Mouse (Mus musculus) layer of hippocampus, adult 2 months (tissue): ENCODE measurements around the gene Ntn3. TPM values are rescaled to one million over a fixed set of nuclear protein-coding genes. Genes with fewer than 3 reads are reported as not detected.

ENCODE experiments used
- DNase-seq, 2 experiments: peaks; one replicate each; pipeline ENCODE4 v3.0.0; 2022; ENCODE audit warnings: low spot score in 2 of 2
- H3K27ac ChIP-seq: fragments of 200-600 bp; 2 replicates; pipeline ENCODE4 v1.8.1; 2022
- H3K4me3 ChIP-seq: fragments of 200-600 bp; 2 replicates; pipeline ENCODE4 v1.8.1; 2022; ENCODE audit warnings: mild to moderate bottlenecking
- CTCF ChIP-seq: fragments of 200-600 bp; conservative IDR thresholded peaks from 2 replicates; pipeline ENCODE4 v1.8.1; 2022; ENCODE audit warnings: antibody characterized with exemption, mild to moderate bottlenecking, moderate library complexity
- total RNA-seq, 2 experiments: library from RNA; stranded (reverse); gene quantifications; 2 replicates each; pipeline ENCODE4 v1.2.3; 2021

Ntn3 gene
- total RNA-seq, 2 experiments from 2014 or later: 9.1 to 9.9 TPM

DNA sequence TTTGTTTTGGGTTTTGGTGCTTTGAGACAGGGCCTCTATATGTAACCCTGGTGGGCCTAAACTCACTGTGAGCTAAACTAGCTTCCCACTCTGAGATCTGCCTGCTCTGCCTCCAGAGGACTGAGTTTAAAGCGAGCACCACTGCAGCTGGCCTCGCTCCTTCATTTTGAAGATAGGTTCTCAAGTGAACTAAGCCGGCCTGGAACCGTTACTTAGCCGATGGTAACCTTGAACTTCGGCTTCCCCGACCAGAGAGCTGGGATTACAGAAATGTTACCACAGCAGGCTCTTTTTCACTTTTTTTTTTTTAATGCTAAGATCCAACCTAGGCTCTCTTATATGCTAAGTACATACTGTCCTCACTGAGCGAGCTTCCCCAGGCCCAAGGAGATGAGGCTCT, 16.1 kb downstream of the Ntn3 start:
- no peak for DNase-seq
- no peak for TF ChIP-seq CTCF
- H3K4me3 ChIP-seq: no peak overlapping the region
- H3K27ac ChIP-seq: no peak overlapping the region

DNA sequence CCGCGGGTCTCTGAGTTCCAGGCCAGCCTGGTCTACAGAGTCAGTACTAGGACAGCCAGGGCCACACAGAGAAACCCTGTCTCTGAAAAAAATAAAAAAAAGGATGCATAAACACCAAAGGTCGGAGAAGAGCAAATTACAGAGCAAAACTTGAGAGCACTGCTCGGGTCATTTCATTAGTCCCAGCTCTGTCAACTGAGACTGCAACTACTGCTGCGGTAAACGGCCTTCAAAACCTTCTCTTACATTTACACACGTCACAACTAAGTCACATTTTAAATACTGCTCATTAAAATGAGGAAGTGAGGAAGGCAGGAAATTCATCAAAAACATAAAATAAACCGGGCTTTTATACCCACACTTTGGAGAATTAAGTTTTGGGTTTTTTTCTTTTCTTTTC, 16.5 kb downstream of the Ntn3 start:
- Histone ChIP-seq H3K27ac (no peak overlapping the region), H3K4me3 (no peak overlapping the region)
- TF ChIP-seq CTCF: no peak

DNA sequence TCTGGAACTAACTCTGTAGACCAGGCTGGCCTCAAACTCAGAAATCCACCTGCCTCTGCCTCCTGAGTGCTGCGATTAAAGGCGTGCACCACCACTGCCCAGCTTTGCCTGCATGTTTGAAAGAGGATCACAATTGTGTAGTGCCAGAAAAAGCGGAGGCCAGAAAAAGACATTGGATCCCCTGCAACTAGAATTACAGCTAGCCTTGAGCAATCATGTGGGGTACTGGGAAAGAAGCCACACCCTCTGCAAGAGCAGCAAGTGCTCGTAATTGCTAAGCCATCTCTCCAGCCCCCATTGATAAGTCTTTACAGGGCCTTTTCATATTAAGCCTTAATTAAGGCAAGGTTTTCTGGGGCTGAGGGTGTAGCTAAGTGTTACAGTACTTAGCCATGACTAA, 17.9 kb downstream of the Ntn3 start:
- DNase-seq: no peak
- no peak overlapping the region for H3K27ac ChIP-seq
- no peak for TF ChIP-seq CTCF
- H3K4me3 ChIP-seq: no peak overlapping the region

More for the DNA sequence above, 16.5 kb downstream of the Ntn3 start:
- DNase-seq: no peak

DNA sequence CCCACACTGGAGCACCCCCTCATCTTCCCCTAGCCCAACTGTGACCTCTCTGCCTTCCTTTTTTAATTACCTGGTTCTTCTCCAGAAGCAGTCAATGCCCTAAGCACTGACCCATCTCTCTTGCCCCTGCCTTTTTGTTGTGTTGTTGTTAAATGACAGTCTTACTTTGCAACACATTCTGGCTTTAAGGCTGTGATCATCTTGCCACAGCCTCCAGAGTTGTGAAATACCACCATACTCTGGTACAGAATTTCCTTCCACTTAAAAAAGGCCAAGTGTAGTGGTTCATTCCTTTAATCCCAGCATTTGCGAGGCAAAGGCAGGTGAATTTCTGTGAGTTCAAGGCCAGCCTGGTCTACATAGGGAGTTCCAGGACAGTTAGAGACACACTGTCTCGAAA, 18.4 kb downstream of the Ntn3 start:
- H3K27ac ChIP-seq: no peak overlapping the region
- TF ChIP-seq CTCF: no peak
- DNase-seq: no peak
- no peak overlapping the region for H3K4me3 ChIP-seq

DNA sequence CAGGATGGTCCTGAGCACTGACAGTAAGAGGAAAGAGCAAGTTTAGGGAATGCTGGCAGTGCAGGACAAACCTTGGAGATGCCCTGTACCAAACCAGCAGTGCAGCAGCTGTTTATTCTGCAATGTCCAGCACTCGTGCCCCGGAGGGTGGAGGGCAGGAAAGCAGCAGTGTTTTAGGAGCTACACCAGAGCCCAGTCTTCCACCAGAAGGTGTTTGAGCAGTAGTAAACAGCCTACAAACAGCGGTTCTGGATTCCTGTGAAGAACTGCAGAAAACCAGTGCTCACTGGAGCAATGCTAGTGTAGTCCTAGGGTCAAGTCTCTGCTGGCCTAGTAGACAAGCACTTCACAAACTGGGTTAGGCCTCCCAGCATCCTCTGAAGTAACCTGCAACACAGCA, 35.1 kb downstream of the Ntn3 start:
- no peak for TF ChIP-seq CTCF
- Histone ChIP-seq H3K27ac (no peak overlapping the region), H3K4me3 (no peak overlapping the region)
- no peak for DNase-seq

DNA sequence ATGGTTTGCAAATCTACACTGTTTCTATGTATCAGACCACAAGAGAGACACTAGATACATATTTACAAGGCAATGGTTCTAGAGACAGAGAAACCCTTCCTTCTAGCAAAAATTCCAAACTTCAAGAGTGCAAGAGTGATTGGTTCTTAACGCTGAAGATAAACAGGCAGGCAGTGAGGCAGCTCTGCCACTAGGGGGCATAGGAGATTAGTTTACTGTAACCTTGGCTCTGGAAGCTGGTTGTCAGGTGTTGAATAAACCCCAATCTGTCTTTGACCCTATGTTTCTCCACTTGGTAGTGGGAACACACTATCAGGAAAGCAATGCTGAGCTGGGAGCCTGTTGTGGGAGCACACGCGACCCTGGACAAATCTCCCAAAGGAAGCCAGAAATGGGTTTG, 35.9 kb downstream of the Ntn3 start:
- TF ChIP-seq CTCF: peak; percentile 99
- H3K27ac ChIP-seq: peak overlapping the region; percentile 7; the same call in 1 of the 2 replicates
- DNase-seq: peak; percentile 64 to 85
- no peak overlapping the region for H3K4me3 ChIP-seq

DNA sequence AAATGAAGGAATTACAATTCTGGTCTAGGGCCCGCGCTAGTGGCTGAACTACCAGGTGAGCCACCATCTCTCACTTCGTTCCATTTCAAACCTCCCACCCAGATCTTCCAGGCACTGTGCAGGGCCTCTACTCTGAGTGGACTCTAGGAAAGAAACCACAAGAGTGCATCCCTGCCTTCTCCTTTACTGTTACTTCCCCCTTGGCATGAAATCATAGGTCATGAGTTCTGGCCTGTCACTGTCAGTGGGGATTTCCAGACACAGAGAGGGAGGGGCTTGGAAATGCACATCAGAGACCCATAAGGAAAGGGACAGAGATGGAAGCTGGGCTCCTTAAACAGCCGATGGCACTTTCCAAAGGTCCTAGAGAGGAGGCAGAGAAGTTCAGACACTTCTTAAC, 37.6 kb downstream of the Ntn3 start:
- no peak for DNase-seq
- no peak for TF ChIP-seq CTCF
- H3K4me3 ChIP-seq: no peak overlapping the region
- H3K27ac ChIP-seq: no peak overlapping the region

DNA sequence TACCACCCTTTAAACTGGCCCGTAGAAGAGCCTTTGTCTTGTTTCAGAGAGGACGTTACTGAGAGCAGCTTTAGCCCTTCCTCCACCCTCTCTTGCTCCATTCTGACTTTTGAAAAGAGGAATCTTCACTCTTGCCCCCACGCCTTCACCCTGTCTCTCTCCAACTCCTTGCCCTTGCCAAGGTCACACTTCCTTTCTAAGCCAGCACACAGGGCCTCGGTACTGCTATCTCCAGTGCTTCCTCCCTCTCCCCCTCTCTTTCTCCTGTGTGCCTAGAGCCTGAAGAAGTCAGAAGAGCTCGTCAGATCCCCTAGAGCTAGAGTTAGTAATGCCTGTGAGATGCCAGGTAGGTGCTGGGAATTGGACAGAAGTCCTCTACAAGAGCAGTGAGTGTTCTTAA, 38.6 kb downstream of the Ntn3 start:
- DNase-seq: no peak
- no peak for TF ChIP-seq CTCF
- no peak overlapping the region for H3K27ac ChIP-seq
- H3K4me3 ChIP-seq: no peak overlapping the region

DNA sequence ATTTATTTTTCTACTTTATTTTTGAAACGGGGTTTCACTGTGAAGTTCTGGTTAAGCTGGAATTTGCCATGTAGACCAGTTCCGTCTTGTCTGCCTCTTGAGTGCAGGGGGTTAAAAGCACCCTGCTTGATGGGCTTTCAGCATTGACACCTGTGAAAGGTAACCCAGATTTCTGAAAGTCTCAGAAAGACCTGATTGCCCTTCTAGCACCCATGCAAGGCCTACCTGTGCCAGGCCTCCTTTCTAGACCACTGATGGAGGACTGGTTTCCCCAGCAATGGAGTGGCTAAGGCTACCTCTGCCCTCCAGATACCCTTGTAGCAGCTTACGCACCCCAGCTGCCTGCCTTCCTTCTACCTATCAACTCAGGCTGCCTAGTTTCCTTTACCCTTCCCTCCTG, 39.2 kb downstream of the Ntn3 start:
- Histone ChIP-seq H3K27ac (peak overlapping the region; percentile 100), H3K4me3 (peak overlapping the region; percentile 98)
- no peak for DNase-seq
- no peak for TF ChIP-seq CTCF

DNA sequence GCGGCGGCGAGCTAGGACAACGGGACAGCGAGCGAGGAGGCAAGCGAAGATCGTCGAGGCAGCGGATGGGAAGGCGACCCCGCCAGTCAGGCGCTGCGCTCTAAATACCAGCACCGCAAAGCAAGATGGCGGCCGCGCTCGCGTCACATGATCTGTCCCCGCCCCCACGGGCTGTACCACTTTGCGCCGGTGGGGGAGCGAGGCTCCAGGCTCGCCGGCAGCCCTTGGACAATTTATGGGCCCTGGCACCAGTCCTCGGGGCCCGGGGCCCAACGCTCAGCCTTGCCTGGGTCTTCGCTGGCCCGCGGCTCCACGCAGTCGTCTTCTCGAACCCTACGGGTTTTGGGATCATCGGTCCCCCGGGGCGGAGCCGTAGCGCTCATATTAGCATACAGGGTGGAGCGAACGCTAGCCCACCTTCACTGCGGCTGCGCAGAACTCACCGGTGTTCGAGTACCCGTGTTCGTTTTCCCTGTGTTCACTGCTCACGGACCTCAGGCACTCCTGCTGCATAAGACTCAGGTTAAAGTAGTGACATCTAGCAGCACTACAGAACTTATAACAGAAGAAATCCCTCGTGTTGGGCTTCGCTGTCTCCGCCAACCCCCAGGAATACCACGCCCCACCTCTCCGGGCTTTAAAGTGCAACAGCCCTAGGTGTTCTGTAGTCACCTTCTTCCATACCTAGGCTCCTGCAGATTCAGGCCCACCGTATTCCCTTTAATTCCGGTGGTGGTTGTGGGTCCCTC, 39.8 kb downstream of the Ntn3 start, which contains the start of gene Atp6v0c:
Atp6v0c (minus strand) TSS at position 386 of the 749 bp plus-strand sequence.
- peak; percentile 90 to 91 for DNase-seq
- peak; percentile 73 for TF ChIP-seq CTCF
- Histone ChIP-seq H3K4me3 (peak within 1 kb of the TSS; percentile 98), H3K27ac (peak within 1 kb of the TSS; percentile 100)

DNA sequence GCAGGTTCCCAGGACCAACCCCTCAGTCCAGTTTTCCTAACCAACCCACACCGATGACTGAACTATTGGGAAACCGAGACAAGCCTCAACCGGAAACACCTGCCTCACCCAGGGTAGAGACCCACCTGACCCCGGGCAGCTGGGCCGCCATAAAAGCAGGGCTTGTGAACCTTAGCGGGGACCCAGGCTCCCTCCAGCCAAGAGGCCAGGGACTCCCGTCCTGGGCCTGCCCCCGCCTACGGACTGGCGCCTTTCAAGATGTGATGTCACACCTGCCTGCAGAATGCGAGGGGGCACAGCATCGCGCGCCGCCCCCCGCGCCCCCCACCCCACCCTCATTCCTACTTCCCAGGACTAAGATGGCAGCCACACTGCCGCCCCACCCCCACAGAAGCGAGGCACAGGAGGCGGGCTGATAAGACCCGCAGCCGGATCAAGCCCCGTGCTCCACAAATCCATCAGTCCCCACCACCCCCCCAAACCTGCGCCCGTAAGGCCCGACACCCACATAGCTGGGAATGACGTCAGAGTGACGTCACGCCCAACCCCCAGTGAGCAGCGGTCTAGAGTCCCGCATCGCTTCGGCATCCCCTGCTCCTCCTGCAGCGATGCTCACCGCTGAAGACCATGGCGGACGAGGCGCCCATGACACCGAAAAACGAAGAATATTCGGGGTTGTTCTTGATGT, 40.6 kb downstream of the Ntn3 start:
- H3K4me3 ChIP-seq: peak overlapping the region; percentile 98
- peak overlapping the region; percentile 100 for H3K27ac ChIP-seq
- TF ChIP-seq CTCF: no peak
- peak; percentile 61 to 73 for DNase-seq

DNA sequence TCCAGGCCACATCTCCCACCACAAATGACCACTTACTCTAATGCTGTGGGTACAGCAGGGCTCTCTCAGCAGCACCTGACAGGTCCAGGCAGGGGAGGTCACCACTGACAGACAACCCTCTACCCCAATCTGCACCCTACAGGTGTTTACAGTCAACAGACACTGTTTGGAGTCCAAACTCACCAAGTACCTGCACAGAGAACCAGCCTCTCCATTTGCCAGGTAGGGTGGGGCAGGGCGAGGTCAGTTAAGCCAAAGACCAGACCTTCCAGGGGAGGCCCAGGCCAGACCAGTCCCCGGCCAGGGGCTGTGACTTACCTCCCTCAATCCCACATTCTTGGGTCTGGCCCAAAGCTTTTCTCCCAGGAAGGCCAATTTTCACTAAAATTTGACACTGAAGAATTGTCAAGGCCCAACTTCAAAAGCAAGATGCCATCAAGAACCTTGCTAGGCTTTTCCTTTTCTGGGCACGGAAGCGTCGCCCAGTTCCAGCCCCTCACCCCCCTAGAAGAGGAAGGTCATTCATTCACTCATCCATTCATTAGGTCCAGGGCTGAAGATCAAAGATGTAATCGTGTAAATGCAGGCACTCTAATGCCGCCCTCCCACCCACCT, 41.3 kb downstream of the Ntn3 start:
- TF ChIP-seq CTCF: no peak
- Histone ChIP-seq H3K4me3 (peak overlapping the region; percentile 98), H3K27ac (peak overlapping the region; percentile 100)
- no peak for DNase-seq

DNA sequence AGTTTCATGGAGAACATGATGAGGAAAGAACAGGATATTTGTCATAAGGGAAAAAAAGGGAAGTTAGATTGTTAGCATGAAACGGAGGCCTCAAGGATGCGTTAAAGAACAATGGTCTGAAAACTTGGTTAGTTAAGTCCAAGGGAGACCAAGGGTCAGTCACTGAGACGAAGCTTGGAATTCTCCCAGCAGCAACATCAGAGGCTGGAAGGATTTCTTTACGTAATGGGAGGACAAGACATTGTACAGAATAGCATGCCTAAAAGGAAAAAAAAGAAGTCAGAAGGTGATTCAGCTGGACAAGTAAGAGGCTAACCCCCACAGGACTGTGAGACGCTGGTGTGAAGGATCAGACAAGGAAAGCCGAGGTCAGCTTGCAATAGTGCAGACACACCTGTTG, 42.2 kb downstream of the Ntn3 start:
- TF ChIP-seq CTCF: no peak
- peak overlapping the region; percentile 98 for H3K4me3 ChIP-seq
- no peak for DNase-seq
- peak overlapping the region; percentile 7; the same call in 1 of the 2 replicates for H3K27ac ChIP-seq
